Mouse (Mus musculus): ENCODE measurements around the gene Abhd11.
"Not testable (repeated sequence)": the region's sequence is repeated elsewhere in the genome, so short reads cannot be mapped to it uniquely, and the experiment has no call there.

Gene Abhd11

DNA sequence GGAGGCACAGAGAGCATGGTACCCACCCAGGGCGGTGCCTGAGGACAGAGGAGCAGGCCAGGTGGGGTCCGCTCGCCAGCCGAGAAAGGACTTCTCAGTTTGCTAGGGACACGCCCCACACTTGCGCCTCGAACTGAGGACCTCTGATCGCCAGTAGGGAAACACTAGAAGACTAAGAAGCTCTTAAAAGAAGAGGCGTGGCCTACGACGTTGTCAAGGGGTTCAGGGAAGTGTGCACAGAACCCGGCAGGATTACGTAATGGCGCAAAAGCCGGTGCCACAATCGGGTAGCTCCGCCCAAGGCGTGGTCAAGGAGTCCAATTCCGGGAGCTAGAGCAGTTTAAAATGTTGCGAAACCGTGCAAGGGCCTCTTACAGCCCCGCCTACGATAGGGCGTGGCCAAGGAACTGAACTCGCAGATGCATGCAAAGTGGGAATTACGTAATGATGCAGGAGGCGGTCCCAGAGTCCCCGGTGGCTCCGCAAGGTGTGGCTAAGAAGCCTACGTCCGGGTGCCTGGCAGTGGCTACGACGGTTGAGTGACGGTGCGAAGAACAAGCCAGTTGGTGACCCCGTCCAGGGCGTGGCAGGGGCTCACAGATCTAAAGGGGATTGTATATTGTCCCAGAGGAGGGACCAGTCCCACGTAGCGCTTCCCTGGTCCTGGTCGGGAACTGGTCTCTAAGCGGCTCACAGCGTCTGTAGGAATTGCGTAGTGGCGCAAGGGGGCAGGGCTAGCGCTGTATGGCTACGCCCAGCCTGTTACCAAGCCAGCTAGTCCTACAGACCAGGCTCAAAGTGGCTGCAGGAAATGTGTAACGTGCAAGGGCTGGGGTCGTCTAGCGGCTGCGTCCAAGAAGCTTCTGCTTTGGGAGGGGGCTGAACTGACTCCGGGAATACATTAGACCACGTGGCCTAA, at the start of gene Abhd11:
Abhd11 (plus strand) TSS at position 482 of the 919 bp plus-strand sequence.
- DNase-seq (ENCODE audit: extremely low spot score, low spot score): peak; percentile 97

DNA sequence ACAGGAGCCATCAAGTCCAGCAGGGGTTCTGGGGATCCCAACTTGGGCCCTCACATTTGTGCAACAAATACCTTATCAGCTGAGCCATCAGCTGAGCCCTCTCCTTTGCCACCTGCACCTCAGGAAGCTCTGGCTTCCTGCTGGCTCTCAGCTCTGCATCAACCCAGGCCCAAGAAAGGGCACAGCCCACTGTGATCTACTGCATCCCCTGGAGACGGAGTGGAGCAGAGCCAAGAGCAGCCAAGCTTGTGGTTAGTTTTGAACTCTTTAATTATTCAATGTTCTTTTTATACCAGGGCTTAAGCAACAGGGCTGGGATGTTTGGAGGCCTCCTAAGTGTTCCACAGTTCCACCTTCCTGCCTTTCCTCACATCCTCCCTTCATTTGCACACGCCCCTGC, 48.5 kb upstream of the Abhd11 start:
- no peak for DNase-seq (ENCODE audit: extremely low spot score, low spot score)

DNA sequence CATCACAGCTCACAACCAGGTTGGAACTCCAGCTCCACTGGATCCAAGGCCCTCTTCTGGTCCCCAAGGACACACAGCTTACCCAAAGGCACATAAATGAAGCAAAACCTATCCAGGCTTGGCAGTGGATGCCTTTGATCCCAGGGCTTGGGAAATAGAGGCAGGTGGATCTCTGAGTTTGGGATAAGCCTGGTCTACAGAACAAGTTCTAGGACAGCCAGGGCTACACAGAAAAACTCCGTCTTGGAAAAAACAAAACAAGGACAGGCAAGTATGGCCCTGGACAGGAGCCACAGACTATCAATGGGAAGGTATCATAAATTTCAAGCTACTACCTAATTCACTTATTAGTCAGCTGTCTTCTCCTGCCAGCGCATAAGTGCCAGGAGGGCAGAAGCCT, 47.4 kb upstream of the Abhd11 start:
- DNase-seq (ENCODE audit: extremely low spot score, low spot score): no peak

DNA sequence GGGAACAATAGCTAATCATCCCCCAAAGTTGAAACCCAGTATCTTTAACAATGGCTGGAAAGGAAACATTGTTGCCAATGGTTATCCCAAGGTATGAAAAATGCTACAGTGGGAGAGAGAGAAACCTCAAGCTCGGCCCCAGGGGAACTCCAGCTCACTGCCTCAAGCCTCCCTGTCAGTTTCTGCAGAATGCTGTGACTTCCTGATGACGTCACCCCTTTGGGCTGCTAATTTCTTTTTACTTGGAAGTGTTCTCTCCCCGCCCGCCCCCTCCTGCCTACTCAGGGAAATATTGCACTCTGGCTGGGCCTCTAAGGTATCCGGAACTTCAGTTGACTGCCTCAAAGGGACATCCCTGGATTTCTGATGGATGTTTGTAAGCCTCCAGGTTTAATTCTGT, 45.4 kb upstream of the Abhd11 start:
- DNase-seq (ENCODE audit: extremely low spot score, low spot score): no peak

- DNase-seq (ENCODE audit: extremely low spot score, low spot score): not testable (repeated sequence)
These were observed 44.3 kb upstream of the Abhd11 start for GRCm38 (mm10) chr5:134964655-134965054.

DNA sequence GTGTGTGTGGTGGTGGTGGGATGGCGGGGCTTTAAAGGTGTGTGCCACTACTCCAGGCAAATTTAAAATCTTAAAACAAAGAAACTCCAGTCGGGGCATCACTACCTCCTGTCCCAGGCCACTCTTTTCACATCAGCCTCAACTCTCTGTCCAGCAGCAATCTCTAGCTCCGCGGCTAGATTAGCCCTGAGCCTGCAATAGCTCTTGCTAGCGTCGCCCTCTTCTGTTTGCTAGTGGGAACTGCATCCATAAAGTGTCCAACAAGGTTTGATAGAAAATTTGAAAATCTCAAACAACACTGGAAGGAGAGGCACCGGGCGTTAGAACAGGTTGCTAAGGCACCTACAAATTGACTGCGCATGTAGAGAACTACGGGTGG, 43.5 kb upstream of the Abhd11 start:
- DNase-seq (ENCODE audit: extremely low spot score, low spot score): peak; percentile 72

DNA sequence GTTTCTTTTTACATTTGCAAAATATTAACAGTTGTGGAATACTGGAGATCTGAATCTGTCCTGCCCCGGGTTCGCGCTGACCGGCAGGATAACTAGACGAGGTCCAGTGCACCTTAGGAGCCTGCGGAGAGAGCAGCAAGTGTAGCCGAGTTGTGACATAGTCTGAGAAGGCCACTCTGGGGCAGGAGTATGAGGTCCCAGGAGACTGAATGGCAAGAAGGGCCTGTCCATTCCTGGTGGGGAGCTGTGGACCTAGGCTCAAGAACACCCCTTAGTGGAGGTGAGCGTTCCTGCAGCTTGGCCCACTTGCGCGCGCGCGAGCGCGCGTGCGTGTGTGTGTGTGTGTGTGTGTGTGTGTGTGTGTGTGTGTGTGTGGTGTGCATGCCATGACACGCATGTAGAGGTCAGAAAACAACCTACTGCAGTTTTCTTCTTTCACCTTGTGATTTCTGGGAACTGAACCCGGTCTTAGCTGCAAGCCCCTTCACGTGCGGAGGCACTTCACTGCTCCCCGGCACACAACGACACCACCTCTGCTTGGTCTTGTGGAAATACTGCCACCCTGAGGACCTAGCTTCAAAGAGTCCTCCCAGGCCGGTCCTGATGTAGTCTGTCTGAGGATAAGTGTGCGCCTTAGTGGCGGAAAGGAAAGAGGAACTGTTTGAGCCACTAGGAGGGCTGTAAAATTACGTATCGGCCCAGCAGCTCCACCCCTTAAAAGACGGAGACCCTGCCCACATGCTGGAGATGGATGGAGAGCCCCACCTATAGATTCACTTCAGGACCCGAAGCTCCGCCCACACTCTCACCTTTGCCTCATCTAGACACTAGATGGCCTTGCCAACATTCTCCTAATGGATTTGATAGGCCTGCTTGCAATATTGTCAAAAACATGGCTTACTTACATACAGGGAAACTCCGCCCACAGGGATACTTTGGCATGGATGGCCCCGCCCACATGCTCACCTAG, 42.8 kb upstream of the Abhd11 start:
- peak; percentile 35 for DNase-seq (ENCODE audit: extremely low spot score, low spot score)

GRCm38 (mm10) chr5:134967164-134967944, 41.6 kb upstream of the Abhd11 start:
- no peak for DNase-seq (ENCODE audit: extremely low spot score, low spot score)

DNA sequence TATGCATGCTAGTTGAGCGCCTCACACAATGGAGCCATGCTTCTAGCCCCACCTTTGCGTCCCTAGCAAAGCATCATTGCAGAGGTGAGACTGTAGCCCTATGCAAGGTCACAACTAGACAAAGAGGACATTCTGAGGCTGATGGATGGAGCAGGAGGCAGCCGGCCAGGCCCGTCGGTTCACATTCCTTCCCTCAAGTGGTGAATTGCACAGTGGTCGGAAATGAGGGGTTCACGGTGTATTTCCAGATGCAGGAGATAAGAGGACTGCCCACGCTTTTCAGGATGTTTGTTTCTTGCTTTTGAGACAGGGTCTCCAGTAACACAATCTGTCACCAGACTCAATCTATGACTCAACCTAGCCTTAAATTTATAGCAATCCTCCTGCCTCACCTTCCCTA, 38.3 kb upstream of the Abhd11 start:
- DNase-seq (ENCODE audit: extremely low spot score, low spot score): no peak

- no peak for DNase-seq (ENCODE audit: extremely low spot score, low spot score)
These were observed 35.9 kb upstream of the Abhd11 start for GRCm38 (mm10) chr5:134973081-134973480.

GRCm38 (mm10) chr5:134973526-134973925, 35.4 kb upstream of the Abhd11 start:
- DNase-seq (ENCODE audit: extremely low spot score, low spot score): no peak

GRCm38 (mm10) chr5:134974294-134974693, 34.7 kb upstream of the Abhd11 start:
- no peak for DNase-seq (ENCODE audit: extremely low spot score, low spot score)

- DNase-seq (ENCODE audit: extremely low spot score, low spot score): no peak
These were observed 34.0 kb upstream of the Abhd11 start for GRCm38 (mm10) chr5:134974921-134975320.

- no peak for DNase-seq (ENCODE audit: extremely low spot score, low spot score)
These were observed 32.8 kb upstream of the Abhd11 start for GRCm38 (mm10) chr5:134976164-134976563.

GRCm38 (mm10) chr5:134976577-134977250, 32.2 kb upstream of the Abhd11 start:
- DNase-seq (ENCODE audit: extremely low spot score, low spot score): no peak

DNA sequence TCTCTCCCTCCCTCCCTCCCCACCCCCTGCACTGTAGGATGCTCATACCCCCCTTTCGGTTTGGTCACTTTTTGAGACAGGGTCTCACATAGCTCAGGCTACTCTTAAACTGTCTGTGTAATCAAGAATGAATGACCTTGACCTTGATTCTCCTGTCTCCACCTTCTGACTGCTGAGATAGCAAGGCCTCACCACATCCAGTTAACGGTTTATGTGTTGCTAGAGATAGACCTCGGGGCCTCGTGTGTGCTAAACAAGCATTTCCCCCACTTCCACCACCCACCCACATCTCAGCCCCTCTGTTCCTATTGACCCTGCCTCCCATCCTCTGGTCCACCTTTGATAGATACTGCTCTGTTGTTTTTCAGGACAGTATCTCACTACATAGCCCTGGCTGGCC, 31.1 kb upstream of the Abhd11 start:
- no peak for DNase-seq (ENCODE audit: extremely low spot score, low spot score)

DNA sequence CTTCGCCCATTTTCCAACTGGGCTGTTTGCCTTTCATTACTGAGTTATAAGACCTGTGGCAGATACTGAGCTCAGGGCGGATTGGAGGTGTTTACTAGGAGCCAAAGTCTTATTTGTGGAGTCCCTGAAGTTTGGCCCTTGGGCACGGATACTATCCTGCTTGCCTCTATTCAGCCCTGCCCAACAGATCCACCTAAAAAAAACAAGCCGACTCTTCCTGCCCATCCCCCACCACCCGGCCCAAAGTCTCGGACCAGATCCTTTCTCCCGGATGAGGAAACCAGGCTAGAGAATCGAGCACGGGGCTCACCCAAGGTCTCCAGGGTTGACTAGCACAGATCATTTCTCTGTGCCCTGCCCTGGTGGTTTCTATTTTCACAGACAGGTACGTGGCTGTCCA, 27.8 kb upstream of the Abhd11 start:
- no peak for DNase-seq (ENCODE audit: extremely low spot score, low spot score)

DNA sequence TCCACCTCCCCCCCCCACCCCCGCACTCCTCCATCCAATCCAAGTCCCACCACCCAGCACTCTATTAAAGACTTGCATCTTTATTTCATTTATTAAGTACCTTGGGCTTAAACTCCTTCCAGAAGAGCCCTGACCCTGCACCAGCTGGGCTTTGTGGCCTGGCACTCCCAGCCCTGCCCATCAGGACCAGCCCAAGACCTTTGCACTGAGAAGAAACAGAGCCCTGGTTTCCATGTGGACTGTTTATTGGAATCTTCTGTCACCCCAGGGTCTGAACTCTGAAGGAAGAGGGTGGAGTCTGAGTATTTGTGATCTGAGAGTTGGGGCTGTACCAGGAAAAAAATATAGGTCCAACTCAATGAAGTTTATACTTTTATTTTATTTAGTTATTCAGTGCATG, 25.8 kb upstream of the Abhd11 start:
- no peak for DNase-seq (ENCODE audit: extremely low spot score, low spot score)

GRCm38 (mm10) chr5:134983771-134984170, 25.2 kb upstream of the Abhd11 start:
- no peak for DNase-seq (ENCODE audit: extremely low spot score, low spot score)

- peak; percentile 20 for DNase-seq (ENCODE audit: extremely low spot score, low spot score)
These were observed 23.2 kb upstream of the Abhd11 start, which contains the start of gene Cldn3 for GRCm38 (mm10) chr5:134985633-134986297. Gene Cldn3, plus strand, starts transcription at chr5:134986214.

Data from neural tube, embryonic 10.5 days (tissue).